Mouse (Mus musculus) cerebellum, adult 2 months (tissue): ENCODE measurements at regions not wholly inside any gene's neighbourhood (a gene's known extent, or its start where the extent isn't known, plus 50 kb on each side); places are given as distances from the start of the nearest gene placed in this dataset.

Experiments used
- CTCF ChIP-seq: fragments of 200-500 bp; IDR thresholded peaks from 2 replicates; pipeline ENCODE4 v1.5.1; 2011; ENCODE audit warnings: low read depth, mild to moderate bottlenecking, control low read depth, low read length, moderate library complexity, borderline replicate concordance; ENCODE audit not compliant: insufficient read depth
- POLR2A ChIP-seq: fragments of 200-500 bp; IDR thresholded peaks from 2 replicates; pipeline ENCODE4 v1.6.1; 2011; ENCODE audit warnings: low read length, control low read depth, borderline replicate concordance; ENCODE audit not compliant: insufficient read depth

- TF ChIP-seq CTCF (no peak), POLR2A (no peak)
These were observed 204.2 kb upstream of the Tcerg1l start for GRCm38 (mm10) chr7:138601749-138602148.
